Mouse (Mus musculus): ENCODE data around the gene Cpm.

Cpm gene

GRCm38 (mm10) chr10:117663056-117663864, 34.0 kb downstream of the Cpm start:
- DNase-seq (ENCODE audit: low read depth): no peak

- DNase-seq (ENCODE audit: low read depth): no peak
Measured at GRCm38 (mm10) chr10:117663865-117664200, 34.5 kb downstream of the Cpm start.

GRCm38 (mm10) chr10:117664208-117664925, 35.1 kb downstream of the Cpm start:
- no peak for DNase-seq (ENCODE audit: low read depth)

GRCm38 (mm10) chr10:117664926-117665209, 35.6 kb downstream of the Cpm start:
- DNase-seq (ENCODE audit: low read depth): no peak

- DNase-seq (ENCODE audit: low read depth): no peak
Measured at GRCm38 (mm10) chr10:117665376-117666275, 36.3 kb downstream of the Cpm start.

GRCm38 (mm10) chr10:117666361-117666760, 37.1 kb downstream of the Cpm start:
- no peak for DNase-seq (ENCODE audit: low read depth)

GRCm38 (mm10) chr10:117666947-117667630, 37.8 kb downstream of the Cpm start:
- no peak for DNase-seq (ENCODE audit: low read depth)

- no peak for DNase-seq (ENCODE audit: low read depth)
Measured at GRCm38 (mm10) chr10:117667663-117668507, 38.6 kb downstream of the Cpm start.

GRCm38 (mm10) chr10:117668546-117669300, 39.4 kb downstream of the Cpm start:
- DNase-seq (ENCODE audit: low read depth): no peak

GRCm38 (mm10) chr10:117669449-117670090, 40.3 kb downstream of the Cpm start:
- DNase-seq (ENCODE audit: low read depth): no peak

- no peak for DNase-seq (ENCODE audit: low read depth)
Measured at GRCm38 (mm10) chr10:117670092-117670491, 40.8 kb downstream of the Cpm start.

- DNase-seq (ENCODE audit: low read depth): no peak
Measured at GRCm38 (mm10) chr10:117670791-117671190, 41.5 kb downstream of the Cpm start.

- no peak for DNase-seq (ENCODE audit: low read depth)
Measured at GRCm38 (mm10) chr10:117671266-117671665, 42.0 kb downstream of the Cpm start.

- no peak for DNase-seq (ENCODE audit: low read depth)
Measured at GRCm38 (mm10) chr10:117671930-117672666, 42.8 kb downstream of the Cpm start.

GRCm38 (mm10) chr10:117672693-117673092, 43.4 kb downstream of the Cpm start:
- DNase-seq (ENCODE audit: low read depth): no peak

GRCm38 (mm10) chr10:117673913-117674312, 44.6 kb downstream of the Cpm start:
- no peak for DNase-seq (ENCODE audit: low read depth)

GRCm38 (mm10) chr10:117674359-117675019, 45.2 kb downstream of the Cpm start:
- no peak for DNase-seq (ENCODE audit: low read depth)

Data from c-Kit-positive CD71-negative TER-119-negative erythroid progenitor cells, embryonic 14.5 days (primary cell).